Mouse (Mus musculus): ENCODE measurements around the gene Gm3173.
"Not testable (repeated sequence)": the region's sequence is repeated elsewhere in the genome, so short reads cannot be mapped to it uniquely, and the experiment has no call there.

DNA sequence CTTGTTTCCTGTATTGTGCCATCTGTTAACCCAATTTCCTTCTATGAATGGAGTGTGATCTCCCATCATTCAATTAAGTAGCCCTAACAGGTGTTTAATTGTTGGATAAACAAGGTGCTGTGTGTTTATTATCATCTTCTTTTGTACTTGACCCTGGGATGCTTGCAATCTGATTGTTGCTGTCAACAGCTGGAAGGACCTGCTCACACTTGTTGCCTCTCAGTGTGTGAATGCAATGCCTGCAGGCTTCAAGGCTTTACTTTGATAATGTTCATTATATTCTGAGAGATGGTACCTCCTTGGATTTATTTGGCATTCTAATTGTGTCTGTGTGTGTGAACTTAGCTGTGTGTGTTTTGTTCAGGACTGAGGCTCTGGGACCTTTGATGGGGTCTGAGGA, 32.2 kb upstream of the Gm3173 start:
- not testable (repeated sequence) for TF ChIP-seq GATA1 (IDR thresholded peaks at IDR 0.05; ENCODE audit: borderline replicate concordance, low read length); FLI1 (IDR thresholded peaks at IDR 0.05; ENCODE audit: low read length)

Data from megakaryocyte, embryonic 14.5 days (primary cell).